9 mouse cellular contexts compared by ENCODE assay signal in genomic region chr6:119348234-119348633, GRCm38 (mm10). TPM values are rescaled to one million over a fixed set of nuclear protein-coding genes. Genes with fewer than 3 reads are reported as not detected.
DNase-seq lines count a peak whose midpoint lies in the region; ATAC-seq and TF ChIP-seq lines count a peak whose summit lies in the region.
"Had no signal": no experiment of that assay in that cellular context is flagged by ENCODE, and none has a peak within 500 bp of the region (broad histone marks: within the 10 kb centered on the region; RNA-seq: fewer than 3 reads in every experiment).

No protein-coding gene starts in this region.

- H3K9me3 ChIP-seq in stomach, postnatal 0 days (ENCODE audit: control insufficient read depth, low read length): no peaks in the 10 kb centered on the region

- H3K4me1 ChIP-seq in liver, adult 2 months (ENCODE audit: control insufficient read depth, insufficient read depth, low read length): no peaks in the 10 kb centered on the region
- no peaks in the 10 kb centered on the region for H3K4me1 ChIP-seq in stomach, postnatal 0 days (replicated peaks; ENCODE audit: control insufficient read depth, insufficient read depth)

- no peaks in the 10 kb centered on the region for H3K79me2 ChIP-seq in liver, adult 2 months (ENCODE audit: control insufficient read depth, insufficient read depth, low read length)

- peak; percentile 15; the same call in 1 of the 2 replicates for ATAC-seq in stomach, postnatal 0 days (ENCODE audit: low FRiP score, low TSS enrichment)

- peak; percentile 25 for TF ChIP-seq CTCF in liver, adult 2 months (IDR thresholded peaks at IDR 0.05; ENCODE audit: low read depth, low read length)
- peak; percentile 94 for TF ChIP-seq CTCF in stomach, postnatal 0 days (IDR thresholded peaks at IDR 0.05; ENCODE audit: low read depth)

- DNase-seq in 3T3-L1 (ENCODE audit: low read depth, low spot score) (peak; percentile 87), ZHBTc4 (ENCODE audit: low read depth, low spot score) (peak; percentile 78)
- DNase-seq in cerebellum, postnatal 4 days (ENCODE audit: low spot score in 2 of 2): peak; percentile 84 to 92
- DNase-seq in gastrocnemius, postnatal 14 days: peak; percentile 68
- peak; percentile 83 for DNase-seq in kidney, adult 9 months
- DNase-seq in liver, adult 2 months (ENCODE audit: extremely low read depth, low read depth, low spot score): peak; percentile 53
- peak; percentile 90 for DNase-seq in neural tube, embryonic 10.5 days (ENCODE audit: extremely low spot score, low spot score)
- peak; percentile 77 for DNase-seq in stomach, postnatal 0 days (ENCODE audit: low spot score)

- intact Hi-C loops in gastrocnemius, postnatal 14 days (cut with DNase I; ENCODE audit: low total_unique reads): loop anchor here (10.0 kb wide), 2 partner anchors 87 to 213 kb away; no protein-coding TSS in a partner anchor

- no peak overlapping the region for H3K9ac ChIP-seq in liver, adult 2 months (ENCODE audit: low read depth, low read length)
- no peak overlapping the region for H3K9ac ChIP-seq in stomach, postnatal 0 days (ENCODE audit: low read length)

- TF ChIP-seq EP300 in stomach, postnatal 0 days (optimal IDR thresholded peaks at IDR 0.05): no peak

- no peak for TF ChIP-seq POLR2A in liver, adult 2 months (IDR thresholded peaks at IDR 0.05; ENCODE audit: extremely low read depth, insufficient read depth, low read length)

- no peaks in the 10 kb centered on the region for H3K36me3 ChIP-seq in liver, adult 2 months (ENCODE audit: control insufficient read depth, insufficient read depth, low read length)
- H3K36me3 ChIP-seq in stomach, postnatal 0 days (ENCODE audit: control insufficient read depth, insufficient read depth, low read length): peaks cover 2% of the 10 kb centered on the region; the same call in 1 of the 2 replicates

- WGBS in liver, adult 2 months: 4% methylated on average over 1 of the region's 1 CpGs
- WGBS in stomach, postnatal 0 days: 8% methylated on average over 1 of the region's 1 CpGs

- H3K27ac ChIP-seq in liver, adult 2 months (replicated peaks; ENCODE audit: insufficient read depth, low read depth, low read length): no peak overlapping the region
- no peak overlapping the region for H3K27ac ChIP-seq in stomach, postnatal 0 days (replicated peaks)

- no peak overlapping the region for H3K4me2 ChIP-seq in stomach, postnatal 0 days (replicated peaks; ENCODE audit: low read depth)

- no peaks in the 10 kb centered on the region for H3K27me3 ChIP-seq in liver, adult 2 months (ENCODE audit: control insufficient read depth, insufficient read depth, low read length)
- no peaks in the 10 kb centered on the region for H3K27me3 ChIP-seq in stomach, postnatal 0 days (ENCODE audit: control insufficient read depth, insufficient read depth, low read length)

- H3K4me3 ChIP-seq in liver, adult 2 months (ENCODE audit: insufficient read depth, low read depth, low read length): no peak overlapping the region
- no peak overlapping the region for H3K4me3 ChIP-seq in stomach, postnatal 0 days (ENCODE audit: low read depth, low read length)
- H3K4me3 ChIP-seq: myocyte had no signal

RNA-seq across cellular contexts. Expression of gene Lrtm2, which starts 17.7 kb away (rescaled TPM):
- total RNA-seq in gastrocnemius, postnatal 14 days (2021): under 1 TPM; 0.07 to 0.74 TPM
- under 0.01 TPM in 2 replicates for total RNA-seq in liver, adult 2 months (2014; rRNA removed)
- polyA plus RNA-seq in liver, adult 2 months (2012; rRNA removed): 0.05 and 0.17 TPM in 2 replicates
- polyA plus RNA-seq in stomach, postnatal 0 days (2015; fragmentation: Nextera tagmentation; extraction: Ambion mirVana): 0.08 TPM in 2 replicates
